8 mouse cellular contexts compared by ENCODE assay signal in the genomic region with DNA sequence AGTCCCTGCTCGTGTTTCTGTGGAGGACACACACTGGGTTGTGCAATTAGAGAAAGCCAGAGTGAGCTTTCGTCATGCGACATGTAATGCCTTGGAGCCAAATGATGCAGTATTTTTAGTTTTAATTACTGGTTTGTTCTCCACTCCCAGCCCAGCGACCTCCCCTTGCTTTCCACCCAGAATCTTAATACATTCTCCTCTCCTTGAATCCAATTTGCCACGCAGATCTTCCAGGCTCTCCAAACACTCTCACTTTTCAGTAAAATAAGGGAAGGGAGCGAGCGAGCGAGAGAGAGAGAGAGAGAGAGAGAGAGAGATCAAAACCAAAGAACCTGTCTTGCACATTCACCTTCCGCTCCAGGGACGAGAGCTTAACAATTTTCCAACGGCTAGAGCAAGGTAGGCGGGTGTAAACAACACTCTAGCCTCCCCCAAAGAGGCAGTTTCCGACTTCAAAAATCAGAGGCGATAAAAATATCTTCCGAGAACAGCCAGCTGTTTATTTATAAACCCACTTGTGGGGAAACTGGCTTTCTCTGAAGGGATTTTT. TPM values are rescaled to one million over a fixed set of nuclear protein-coding genes. Genes with fewer than 3 reads are reported as not detected.
DNase-seq lines count a peak whose midpoint lies in the region; ATAC-seq lines count a peak whose summit lies in the region.

No protein-coding gene starts in this region.

- H3K4me2 ChIP-seq in kidney, embryonic 14.5 days (replicated peaks; ENCODE audit: low read depth, low read length) = peak overlapping the region; percentile 70
- H3K4me2 ChIP-seq in hindbrain, embryonic 11.5 days (replicated peaks; ENCODE audit: low read depth, low read length) = peak overlapping the region; percentile 41
- peak overlapping the region; percentile 65 for H3K4me2 ChIP-seq in limb, embryonic 12.5 days
- H3K4me2 ChIP-seq in midbrain, embryonic 15.5 days = peak overlapping the region; percentile 56

- H3K27ac ChIP-seq in kidney, embryonic 14.5 days (ENCODE audit: low read depth, low read length) = no peak overlapping the region; the same call in 1 of the 2 replicates
- H3K27ac ChIP-seq in embryonic facial prominence, embryonic 10.5 days (replicated peaks) = peak overlapping the region; percentile 94
- peak overlapping the region; percentile 19; the same call in 1 of the 2 replicates for H3K27ac ChIP-seq in hindbrain, embryonic 11.5 days (ENCODE audit: low read depth, low read length)
- 0 out of 2 replicates have a peak overlapping the region, but pooled peaks have one; percentile 86 for H3K27ac ChIP-seq in limb, embryonic 12.5 days
- peak overlapping the region; percentile 94 for H3K27ac ChIP-seq in midbrain, embryonic 15.5 days

- H3K9ac ChIP-seq in kidney, embryonic 14.5 days (ENCODE audit: low read depth, low read length) = peak overlapping the region; percentile 55
- peak overlapping the region; percentile 29 for H3K9ac ChIP-seq in hindbrain, embryonic 11.5 days (ENCODE audit: low read depth, low read length)
- no peak overlapping the region; the same call in 1 of the 2 replicates for H3K9ac ChIP-seq in limb, embryonic 12.5 days (replicated peaks)
- peak overlapping the region; percentile 44 for H3K9ac ChIP-seq in midbrain, embryonic 15.5 days

- DNase-seq in kidney, adult 8-10 months = no peak
- no peak for DNase-seq in embryonic facial prominence, embryonic 10.5 days (ENCODE audit: low spot score)
- DNase-seq in hindbrain, embryonic 11.5 days (ENCODE audit: low spot score) = no peak
- DNase-seq in spleen, postnatal 4 days (ENCODE audit: low spot score in 2 of 2) = no peak
- DNase-seq in adrenal gland, adult 8-10 months = no peak

- H3K4me3 ChIP-seq in kidney, embryonic 14.5 days (ENCODE audit: low read length) = peak overlapping the region; percentile 38
- H3K4me3 ChIP-seq in embryonic facial prominence, embryonic 10.5 days = peak overlapping the region; percentile 46
- H3K4me3 ChIP-seq in hindbrain, embryonic 11.5 days (ENCODE audit: low read depth, low read length) = no peak overlapping the region
- peak overlapping the region; percentile 34 for H3K4me3 ChIP-seq in limb, embryonic 12.5 days (replicated peaks)
- H3K4me3 ChIP-seq in midbrain, embryonic 15.5 days = peak overlapping the region; percentile 32

- no peak for ATAC-seq in kidney, embryonic 14.5 days (ENCODE audit: low FRiP score, low TSS enrichment)
- ATAC-seq in hindbrain, embryonic 11.5 days (ENCODE audit: low FRiP score) = no peak
- no peak for ATAC-seq in limb, embryonic 12.5 days (ENCODE audit: insufficient number of reproducible peaks, insufficient read depth, low FRiP score, low TSS enrichment, low read depth)
- ATAC-seq in midbrain, embryonic 15.5 days (replicated peaks) = no peak

- no peaks in the 10 kb centered on the region for H3K9me3 ChIP-seq in kidney, embryonic 14.5 days (ENCODE audit: control insufficient read depth, low read length)
- no peaks in the 10 kb centered on the region for H3K9me3 ChIP-seq in embryonic facial prominence, embryonic 10.5 days
- H3K9me3 ChIP-seq in hindbrain, embryonic 11.5 days (ENCODE audit: control insufficient read depth, low read length) = no peaks in the 10 kb centered on the region
- H3K9me3 ChIP-seq in limb, embryonic 12.5 days = no peaks in the 10 kb centered on the region
- H3K9me3 ChIP-seq in midbrain, embryonic 15.5 days = no peaks in the 10 kb centered on the region

- H3K36me3 ChIP-seq in kidney, embryonic 14.5 days (ENCODE audit: control insufficient read depth, insufficient read depth, low read length) = peaks cover 4% of the 10 kb centered on the region; the same call in 1 of the 2 replicates
- H3K36me3 ChIP-seq in embryonic facial prominence, embryonic 10.5 days (replicated peaks) = peaks cover 17% of the 10 kb centered on the region
- no peaks in the 10 kb centered on the region for H3K36me3 ChIP-seq in hindbrain, embryonic 11.5 days (ENCODE audit: control insufficient read depth, insufficient read depth, low read length)
- H3K36me3 ChIP-seq in limb, embryonic 12.5 days = peaks cover 9% of the 10 kb centered on the region; the same call in 1 of the 2 replicates
- H3K36me3 ChIP-seq in midbrain, embryonic 15.5 days (replicated peaks) = no peaks in the 10 kb centered on the region

- no peaks in the 10 kb centered on the region for H3K27me3 ChIP-seq in kidney, embryonic 14.5 days (ENCODE audit: control insufficient read depth, insufficient read depth, low read length)
- H3K27me3 ChIP-seq in embryonic facial prominence, embryonic 10.5 days (replicated peaks; ENCODE audit: low read depth, poor library complexity, severe bottlenecking) = no peaks in the 10 kb centered on the region
- H3K27me3 ChIP-seq in hindbrain, embryonic 11.5 days (ENCODE audit: control insufficient read depth, insufficient read depth, low read length) = no peaks in the 10 kb centered on the region
- H3K27me3 ChIP-seq in limb, embryonic 12.5 days = peaks cover 4% of the 10 kb centered on the region
- H3K27me3 ChIP-seq in midbrain, embryonic 15.5 days (replicated peaks) = no peaks in the 10 kb centered on the region

- WGBS in kidney, embryonic 14.5 days = 20% methylated on average over 15 of the region's 15 CpGs
- WGBS in embryonic facial prominence, embryonic 10.5 days = 32% methylated on average over 15 of the region's 15 CpGs
- WGBS in hindbrain, embryonic 11.5 days = 40% methylated on average over 15 of the region's 15 CpGs
- WGBS in limb, embryonic 12.5 days = 13% methylated on average over 15 of the region's 15 CpGs
- 12% methylated on average over 15 of the region's 15 CpGs for WGBS in midbrain, embryonic 15.5 days

- H3K4me1 ChIP-seq in kidney, embryonic 14.5 days (ENCODE audit: control insufficient read depth, insufficient read depth, low read length) = peaks cover 19% of the 10 kb centered on the region
- H3K4me1 ChIP-seq in embryonic facial prominence, embryonic 10.5 days = peaks cover 45% of the 10 kb centered on the region
- H3K4me1 ChIP-seq in hindbrain, embryonic 11.5 days (replicated peaks; ENCODE audit: control insufficient read depth, insufficient read depth, low read length) = peaks cover 11% of the 10 kb centered on the region
- peaks cover 50% of the 10 kb centered on the region for H3K4me1 ChIP-seq in limb, embryonic 12.5 days (replicated peaks)
- H3K4me1 ChIP-seq in midbrain, embryonic 15.5 days = peaks cover 38% of the 10 kb centered on the region

RNA-seq across cellular contexts. Expression of a gene that starts 40.6 kb away (rescaled TPM):
- 0.51 and 0.99 TPM in 2 replicates for polyA plus RNA-seq in kidney, embryonic 14.5 days (2014; fragmentation: Nextera tagmentation; extraction: Ambion mirVana)
- polyA plus RNA-seq in embryonic facial prominence, embryonic 10.5 days (2016; fragmentation: Nextera tagmentation; extraction: Ambion mirVana) = 0.61 and 0.74 TPM in 2 replicates
- 0.09 TPM in 1 of 2 replicates, not detected in the other for polyA plus RNA-seq in hindbrain, embryonic 11.5 days (2014; fragmentation: Nextera tagmentation; extraction: Ambion mirVana)
- 1.1 and 1.4 TPM in 2 replicates for polyA plus RNA-seq in limb, embryonic 12.5 days (2016; fragmentation: Nextera tagmentation; extraction: Ambion mirVana)
- 0.48 and 0.57 TPM in 2 replicates for polyA plus RNA-seq in midbrain, embryonic 15.5 days (2015; fragmentation: Nextera tagmentation; extraction: Ambion mirVana)
- total RNA-seq in adrenal gland, adult 8-10 months (2022) = 100 to 1,000 TPM; 209 to 255 (median 219) TPM
